Mouse (Mus musculus): Measurements from ENCODE around the gene Aldh4a1. TPM values are rescaled to one million over a fixed set of nuclear protein-coding genes. Genes with fewer than 3 reads are reported as not detected.
A peak's percentile ranks its signal among the peaks of the same experiment; 100 is the strongest.

The Aldh4a1 gene
- total RNA-seq, 2 experiments from 2014 or later = 11.1 to 22.3 TPM

DNA sequence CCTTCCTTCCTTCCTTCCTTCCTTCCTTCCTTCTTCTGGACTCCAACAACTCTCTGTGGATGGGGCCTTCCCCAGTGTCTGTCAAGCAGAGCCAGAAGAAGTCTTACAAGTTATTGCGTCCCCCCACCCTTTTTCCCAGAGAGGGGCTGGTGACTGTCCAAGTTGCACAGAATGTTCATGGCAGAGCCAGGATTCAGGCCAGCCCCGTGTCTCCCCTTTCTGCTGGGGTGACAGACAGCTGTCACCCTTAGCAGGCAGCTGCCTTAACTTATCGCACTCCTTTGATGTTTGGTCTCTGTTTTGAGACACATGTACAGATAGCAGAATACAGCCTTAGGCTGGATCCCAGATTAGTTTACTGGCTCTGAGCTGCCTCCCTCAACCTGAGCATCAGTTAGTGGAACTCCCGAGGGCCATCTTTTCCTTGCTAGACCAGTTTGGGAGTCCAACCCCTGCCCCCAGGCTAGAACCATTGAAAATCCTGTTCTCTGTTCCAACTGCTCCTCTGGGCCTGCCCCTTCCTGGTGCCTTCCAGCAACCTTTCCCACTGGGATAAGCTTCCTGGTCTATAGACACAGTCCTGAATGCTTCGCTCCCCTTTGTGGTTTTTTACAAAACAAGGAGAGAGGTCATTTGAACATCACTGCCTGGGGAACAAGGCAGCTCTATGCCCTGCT lies 33.2 kb upstream of the Aldh4a1 start:
- ATAC-seq (replicated peaks; ENCODE audit: poor library complexity) = no peak

- no peak for ATAC-seq (replicated peaks; ENCODE audit: poor library complexity)
Measured at GRCm38 (mm10) chr4:139590446-139590845, 32.2 kb upstream of the Aldh4a1 start.

DNA sequence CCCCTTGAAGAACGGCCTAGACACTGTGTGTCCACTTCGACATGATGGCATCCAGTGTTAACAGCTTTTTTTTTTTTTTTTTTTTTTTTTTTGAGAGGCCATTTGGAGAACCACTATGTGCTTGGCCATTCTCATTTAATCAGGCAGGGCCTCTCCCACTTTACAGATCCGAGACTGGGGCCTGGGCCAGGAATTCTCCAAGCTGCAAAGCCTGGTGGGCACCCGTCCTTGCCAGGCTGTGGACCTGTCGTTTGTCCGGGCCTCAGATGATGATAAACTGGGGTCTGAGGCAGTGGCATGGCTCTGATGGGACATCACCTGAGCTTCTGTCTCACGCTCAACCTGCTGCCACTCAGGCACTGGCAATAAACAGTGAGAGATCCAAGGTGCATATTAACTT lies 29.8 kb upstream of the Aldh4a1 start:
- no peak for ATAC-seq (replicated peaks; ENCODE audit: poor library complexity)

- ATAC-seq (replicated peaks; ENCODE audit: poor library complexity) = no peak
Measured at GRCm38 (mm10) chr4:139593383-139593782, 29.3 kb upstream of the Aldh4a1 start.

- no peak for ATAC-seq (replicated peaks; ENCODE audit: poor library complexity)
Measured at GRCm38 (mm10) chr4:139594062-139594461, 28.6 kb upstream of the Aldh4a1 start.

DNA sequence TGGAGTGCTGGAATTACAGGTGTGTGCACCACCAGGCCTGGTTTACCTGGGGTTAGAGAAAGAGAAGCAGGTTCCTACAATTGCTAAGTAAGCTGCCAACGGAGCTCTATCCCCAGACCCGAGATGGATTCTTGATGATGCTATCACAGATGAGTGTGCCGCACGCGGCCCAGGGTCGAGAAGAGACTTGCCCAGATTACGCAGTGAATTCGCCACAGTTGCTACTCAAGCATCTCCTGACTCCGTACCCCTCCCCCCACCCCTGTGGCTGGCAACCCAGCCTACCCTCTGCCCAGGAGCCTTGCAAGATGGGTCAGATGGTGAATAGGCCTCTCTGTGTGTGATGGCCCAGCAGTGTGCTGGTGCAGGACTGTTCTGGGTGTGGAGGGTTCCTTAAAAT lies 26.0 kb upstream of the Aldh4a1 start:
- ATAC-seq (replicated peaks; ENCODE audit: poor library complexity) = no peak

DNA sequence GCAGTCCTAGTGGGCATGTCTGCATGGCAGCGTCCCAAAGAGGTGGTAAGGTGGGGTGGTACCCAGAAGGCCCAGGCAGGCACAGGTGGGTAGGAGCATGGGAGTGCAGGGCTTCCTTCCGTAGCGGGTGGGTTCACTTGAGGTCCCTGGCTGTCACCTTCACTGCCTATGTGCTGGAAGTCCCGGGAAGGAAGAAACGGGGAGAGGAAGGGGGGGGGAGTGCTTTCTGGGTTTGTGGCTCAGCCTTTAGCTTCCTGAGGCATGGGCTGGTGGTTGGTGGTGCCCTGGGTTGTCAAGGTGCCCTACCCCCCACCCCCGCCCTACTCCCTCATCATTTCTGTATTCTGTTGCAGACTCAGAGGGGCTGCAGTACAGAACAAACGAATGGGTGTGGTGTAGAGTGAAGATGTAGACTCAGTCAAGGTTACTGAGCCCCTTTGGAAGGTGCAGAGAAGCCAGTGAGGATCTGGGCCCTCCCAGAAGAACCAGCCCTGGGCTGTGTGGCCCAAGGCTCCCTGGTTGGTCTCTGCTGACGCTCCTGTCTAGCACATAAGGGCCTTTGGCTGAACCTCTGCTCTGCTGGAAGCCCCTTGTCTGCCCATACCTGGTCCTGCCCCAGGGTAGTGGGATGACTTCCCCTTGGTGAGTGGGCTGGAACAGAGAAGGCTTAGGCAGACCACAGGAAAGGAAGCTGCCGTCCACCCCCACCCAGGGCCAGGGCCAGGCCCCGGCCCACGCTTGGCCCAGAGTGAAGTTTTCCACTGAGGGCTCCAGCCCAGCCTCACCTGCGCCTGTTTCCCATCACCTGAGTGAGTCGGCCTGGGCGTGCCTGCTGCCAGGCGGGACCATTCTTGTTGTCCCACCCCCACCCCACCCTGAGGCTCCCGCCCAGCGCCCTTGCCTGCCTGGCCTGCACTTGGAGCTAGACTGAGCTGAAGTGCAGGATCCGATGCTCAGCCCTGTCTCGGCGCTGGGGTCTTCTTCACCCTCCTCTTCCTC lies 25.1 kb upstream of the Aldh4a1 start:
- peak; percentile 22 for ATAC-seq (replicated peaks; ENCODE audit: poor library complexity)

- no peak for ATAC-seq (replicated peaks; ENCODE audit: poor library complexity)
Measured at GRCm38 (mm10) chr4:139598356-139598755, 24.3 kb upstream of the Aldh4a1 start.

GRCm38 (mm10) chr4:139598950-139599518 lies 23.6 kb upstream of the Aldh4a1 start:
- ATAC-seq (replicated peaks; ENCODE audit: poor library complexity) = peak; percentile 41

DNA sequence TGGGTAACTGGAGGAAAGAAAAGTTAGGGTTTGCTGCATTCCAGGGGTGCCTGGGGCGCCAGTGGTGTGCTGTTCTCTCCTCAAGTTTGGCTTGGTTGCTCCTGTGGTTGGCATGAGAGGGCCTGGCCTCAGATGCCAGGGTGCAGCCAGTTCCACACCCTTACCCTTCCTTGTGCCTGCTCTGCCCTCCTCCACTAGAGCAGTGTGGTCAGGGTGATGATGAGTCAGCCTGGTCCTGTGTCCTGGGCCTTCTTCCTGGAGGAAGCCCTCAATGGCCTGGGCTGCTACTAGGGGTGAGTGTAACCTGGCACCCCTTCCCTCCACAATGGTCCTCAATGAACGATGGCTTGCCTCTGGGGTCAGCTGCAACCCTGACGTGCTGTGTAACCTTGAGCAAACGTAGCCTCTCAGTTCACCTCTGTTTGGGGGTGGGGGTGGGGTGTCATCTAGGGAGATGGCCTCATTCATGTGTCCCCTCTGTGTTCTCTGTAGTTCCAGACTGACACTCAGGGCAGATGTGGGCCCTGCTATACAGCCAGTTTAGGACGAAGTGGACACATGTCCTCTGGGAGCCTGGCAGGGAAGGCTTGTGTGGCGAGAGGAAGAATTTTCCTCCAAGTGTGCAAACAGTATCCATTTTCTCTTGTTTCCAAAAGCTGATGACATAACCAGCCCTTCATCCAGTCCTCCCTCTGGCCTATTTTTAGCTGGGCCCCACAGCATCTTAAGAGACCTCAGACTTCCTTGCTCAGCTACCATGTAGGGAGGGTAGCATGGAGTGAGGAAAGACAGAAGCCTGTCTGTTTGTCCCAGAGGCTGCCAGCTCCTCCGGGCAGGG lies 20.9 kb upstream of the Aldh4a1 start:
- ATAC-seq (replicated peaks; ENCODE audit: poor library complexity) = no peak

DNA sequence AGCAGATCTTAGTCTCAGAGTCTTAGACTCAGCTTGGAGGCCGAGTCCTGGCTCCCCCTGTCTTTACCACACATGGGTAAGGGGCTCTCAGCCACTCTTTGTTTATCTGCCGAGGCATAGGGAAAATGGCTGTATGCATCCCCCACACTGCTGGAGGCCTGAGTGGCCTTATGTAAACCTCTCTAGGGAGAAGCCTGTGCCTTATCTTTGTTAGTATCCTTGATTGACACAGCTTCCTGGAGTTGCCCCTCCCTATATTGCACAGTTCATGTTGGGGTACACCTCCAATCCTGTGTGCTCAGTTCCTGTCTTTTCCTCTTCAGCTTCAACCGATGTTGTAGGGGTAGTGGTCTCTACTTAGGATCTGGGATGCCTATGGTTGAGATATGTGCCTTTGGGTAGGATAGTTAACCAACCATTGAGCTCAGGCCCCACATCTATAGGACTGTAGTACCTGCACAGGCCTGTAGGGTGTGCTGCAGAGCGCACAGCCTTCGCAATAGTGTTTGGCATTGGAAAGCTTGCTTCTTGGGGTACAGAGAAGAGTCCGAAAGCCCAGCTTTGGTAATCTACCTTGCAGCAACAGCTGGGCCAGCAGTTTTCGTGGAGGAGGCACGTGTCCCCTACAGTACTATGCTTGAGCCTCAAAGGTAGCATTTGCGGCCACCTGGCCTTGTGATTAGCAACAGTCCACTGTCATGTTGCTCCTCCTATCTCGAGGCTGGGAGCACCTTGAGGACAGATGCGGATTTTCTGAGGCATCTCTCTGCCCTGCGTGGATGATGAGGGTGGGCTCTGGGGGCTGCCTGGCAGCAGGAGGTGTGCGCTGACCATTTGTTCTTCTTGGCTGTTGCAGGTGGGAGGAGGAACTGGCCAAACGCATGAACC lies 20.1 kb upstream of the Aldh4a1 start, which contains the start of gene Gm21969:
TSS of gene Gm21969 (plus strand) at position 830 of the 888 bp plus-strand sequence.
- ATAC-seq (replicated peaks; ENCODE audit: poor library complexity) = peak; percentile 83

- ATAC-seq (replicated peaks; ENCODE audit: poor library complexity) = no peak
Measured at GRCm38 (mm10) chr4:139605216-139605615, 17.4 kb upstream of the Aldh4a1 start.

DNA sequence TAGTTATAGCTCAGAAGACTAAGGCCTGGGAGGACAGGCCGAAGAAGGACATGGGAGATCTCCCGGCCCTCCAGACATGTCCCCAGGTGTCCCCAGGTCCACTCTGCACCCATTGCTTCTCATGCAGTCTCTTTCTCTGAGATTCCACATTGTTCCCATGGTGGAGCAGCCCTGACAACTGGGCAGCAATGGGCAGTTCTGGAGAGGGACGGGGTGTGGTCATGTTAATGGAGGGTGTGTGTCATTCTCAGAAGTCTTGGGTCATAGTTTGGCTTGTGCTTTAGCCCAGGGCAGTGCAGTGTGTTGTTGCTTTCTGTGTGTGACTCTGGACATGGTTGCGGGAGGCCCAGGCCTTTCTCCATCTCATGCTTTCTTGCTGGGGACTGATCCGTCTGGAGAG lies 15.9 kb upstream of the Aldh4a1 start:
- no peak for ATAC-seq (replicated peaks; ENCODE audit: poor library complexity)

GRCm38 (mm10) chr4:139608975-139609374 lies 13.7 kb upstream of the Aldh4a1 start:
- ATAC-seq (replicated peaks; ENCODE audit: poor library complexity) = peak; percentile 65

DNA sequence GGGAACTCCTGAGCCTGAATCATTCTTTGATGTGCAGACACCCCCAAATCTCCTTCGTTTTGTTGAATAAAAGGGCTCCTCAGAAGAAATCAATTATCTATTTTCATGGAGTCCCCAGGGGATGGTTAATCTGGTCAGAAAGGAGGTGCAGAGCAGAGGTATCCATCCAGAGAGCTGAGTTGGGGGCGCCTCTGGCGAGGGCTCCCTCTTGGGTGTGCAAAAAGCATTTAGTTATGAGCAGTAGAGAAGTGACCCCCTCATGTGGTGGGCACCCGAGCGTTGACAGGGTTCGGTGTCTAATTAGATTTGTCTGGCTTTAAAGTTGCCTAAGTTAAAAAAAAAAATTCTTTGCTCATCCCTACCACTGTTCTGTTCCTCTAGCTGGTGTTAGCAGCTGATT lies 11.7 kb upstream of the Aldh4a1 start:
- no peak for ATAC-seq (replicated peaks; ENCODE audit: poor library complexity)

GRCm38 (mm10) chr4:139611542-139611953 lies 11.1 kb upstream of the Aldh4a1 start:
- ATAC-seq (replicated peaks; ENCODE audit: poor library complexity) = peak; percentile 63

- no peak for ATAC-seq (replicated peaks; ENCODE audit: poor library complexity)
Measured at GRCm38 (mm10) chr4:139614524-139615260, 8.0 kb upstream of the Aldh4a1 start.

- peak; percentile 97 for ATAC-seq (replicated peaks; ENCODE audit: poor library complexity)
Measured at GRCm38 (mm10) chr4:139616276-139617000, 6.2 kb upstream of the Aldh4a1 start.

Measured in megakaryocyte progenitor cell, adult 5-6 weeks (primary cell).